Mouse (Mus musculus) spleen, postnatal 14 days (tissue): ENCODE results near the gene Nova2.

ENCODE experiments used
- DNase-seq, 2 experiments: peaks; one replicate each; pipeline ENCODE4 v3.0.0; 2021 to 2022; ENCODE audit warnings: low spot score in 2 of 2

Nova2 gene

GRCm38 (mm10) chr7:19012025-19012621 is 86.4 kb downstream of the Nova2 start:
- DNase-seq = no peak

GRCm38 (mm10) chr7:19012882-19013281 is 87.2 kb downstream of the Nova2 start:
- DNase-seq = no peak

- DNase-seq = no peak
Observed at GRCm38 (mm10) chr7:19014452-19014851, 88.8 kb downstream of the Nova2 start.
